Mouse (Mus musculus) right cerebral cortex, postnatal 4 days (tissue): Measurements from ENCODE around the gene Tmem120b.

Experiments used
- DNase-seq: peaks from one replicate; pipeline ENCODE4 v3.0.0-alpha.2; 2022

Tmem120b gene

GRCm38 (mm10) chr5:123142161-123143157, 74.2 kb downstream of the Tmem120b start, which contains the start of gene Setd1b:
Gene Setd1b, plus strand, starts transcription at chr5:123142193.
- DNase-seq, result no peak

- DNase-seq, result no peak
Observed at GRCm38 (mm10) chr5:123143251-123143970, 75.2 kb downstream of the Tmem120b start.

- DNase-seq, result no peak
Observed at GRCm38 (mm10) chr5:123143971-123144745, 75.9 kb downstream of the Tmem120b start.

DNA sequence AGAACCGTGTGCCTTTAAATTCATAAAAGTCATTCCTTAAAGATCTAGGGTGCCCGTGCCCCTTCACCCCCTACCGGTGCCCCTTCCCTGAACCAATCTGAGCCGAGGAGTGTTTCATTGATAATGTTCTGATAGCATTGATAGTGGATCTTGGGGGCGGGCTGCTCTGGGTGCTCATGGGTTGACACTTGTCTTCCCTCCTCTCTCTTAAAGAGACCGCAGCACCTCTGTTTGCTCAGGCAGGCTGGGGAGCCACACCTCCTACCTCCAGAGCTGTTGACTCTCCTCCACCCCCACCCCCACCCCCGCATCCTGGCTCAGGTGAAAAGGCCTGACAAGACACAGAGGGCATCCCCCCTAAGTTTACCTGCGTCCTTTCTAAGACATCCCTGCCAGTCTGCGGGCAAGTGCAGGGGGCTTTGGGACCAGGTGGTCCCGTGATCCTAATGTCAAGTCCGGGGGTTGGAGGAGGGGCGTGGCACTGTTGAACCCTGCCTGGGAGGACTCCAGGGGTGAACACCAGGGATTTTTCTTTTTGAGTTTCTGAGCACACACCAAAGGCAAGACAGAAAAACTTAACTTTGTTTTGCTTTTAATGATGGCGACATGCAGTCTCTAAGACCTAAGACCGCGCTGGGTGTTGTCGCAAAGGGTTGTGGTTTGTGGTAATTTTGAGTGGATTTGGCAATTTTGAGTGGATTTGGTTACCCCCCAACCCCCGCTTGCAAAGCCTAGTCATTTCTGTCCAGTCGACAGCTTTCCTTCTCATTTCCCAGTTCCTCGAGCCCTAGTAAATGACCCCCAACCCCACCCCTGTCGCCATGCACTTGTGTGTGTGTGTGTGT, 76.8 kb downstream of the Tmem120b start:
- no peak for DNase-seq

DNA sequence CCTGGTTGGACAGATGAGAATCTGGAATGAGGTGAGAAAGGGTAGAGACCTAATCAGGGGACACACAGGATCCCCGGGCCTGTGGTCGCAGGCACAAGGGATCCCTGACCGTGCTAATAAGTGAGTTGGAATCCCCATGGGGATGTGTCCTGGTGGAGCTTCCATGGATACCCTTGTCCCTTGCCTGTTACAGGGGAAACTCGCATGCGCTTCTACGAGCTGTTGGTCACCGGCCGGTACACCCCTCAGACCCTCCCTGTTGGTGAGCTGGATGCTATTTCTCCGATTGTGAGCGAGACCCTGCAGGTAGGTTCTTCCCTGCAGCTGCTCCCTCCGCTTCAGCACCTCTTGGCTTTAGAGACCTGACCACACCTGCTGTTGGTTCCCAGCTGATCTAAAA, 78.1 kb downstream of the Tmem120b start:
- DNase-seq, result no peak

DNA sequence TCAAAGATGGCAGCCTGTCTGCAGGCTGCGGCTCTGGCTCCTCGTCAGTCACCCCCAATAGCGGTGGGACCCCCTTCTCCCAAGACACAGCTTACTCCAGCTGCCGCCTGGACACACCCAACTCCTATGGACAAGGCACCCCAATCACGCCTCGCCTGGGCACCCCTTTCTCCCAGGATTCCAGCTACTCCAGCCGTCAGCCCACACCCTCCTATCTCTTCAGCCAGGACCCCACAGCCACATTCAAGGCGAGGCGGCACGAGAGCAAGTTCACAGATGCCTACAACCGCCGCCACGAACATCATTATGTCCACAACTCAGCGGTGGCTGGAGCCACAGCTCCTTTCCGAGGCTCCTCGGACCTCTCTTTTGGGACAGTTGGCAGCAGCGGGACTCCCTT, 79.4 kb downstream of the Tmem120b start:
- DNase-seq, result no peak

DNA sequence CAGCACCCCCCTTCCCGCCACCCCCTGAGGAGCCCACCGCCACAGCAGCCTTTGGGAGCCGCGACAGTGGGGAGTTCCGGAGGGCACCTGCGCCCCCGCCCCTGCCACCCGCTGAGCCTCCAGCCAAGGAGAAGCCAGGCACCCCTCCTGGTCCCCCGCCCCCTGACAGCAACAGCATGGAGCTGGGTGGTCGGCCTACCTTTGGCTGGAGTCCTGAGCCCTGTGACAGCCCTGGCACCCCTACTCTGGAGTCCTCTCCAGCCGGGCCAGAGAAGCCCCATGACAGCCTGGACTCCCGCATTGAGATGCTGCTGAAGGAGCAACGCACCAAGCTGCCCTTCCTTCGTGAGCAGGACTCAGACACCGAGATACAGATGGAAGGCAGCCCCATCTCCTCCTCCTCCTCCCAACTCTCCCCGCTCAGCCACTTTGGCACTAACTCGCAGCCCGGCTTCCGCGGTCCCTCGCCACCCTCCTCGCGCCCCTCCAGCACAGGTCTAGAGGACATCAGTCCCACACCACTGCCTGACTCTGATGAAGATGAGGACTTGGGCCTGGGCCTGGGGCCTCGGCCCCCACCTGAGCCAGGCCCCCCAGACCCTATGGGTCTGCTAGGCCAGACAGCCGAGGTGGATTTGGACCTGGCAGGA, 80.0 kb downstream of the Tmem120b start:
- DNase-seq, result no peak

DNA sequence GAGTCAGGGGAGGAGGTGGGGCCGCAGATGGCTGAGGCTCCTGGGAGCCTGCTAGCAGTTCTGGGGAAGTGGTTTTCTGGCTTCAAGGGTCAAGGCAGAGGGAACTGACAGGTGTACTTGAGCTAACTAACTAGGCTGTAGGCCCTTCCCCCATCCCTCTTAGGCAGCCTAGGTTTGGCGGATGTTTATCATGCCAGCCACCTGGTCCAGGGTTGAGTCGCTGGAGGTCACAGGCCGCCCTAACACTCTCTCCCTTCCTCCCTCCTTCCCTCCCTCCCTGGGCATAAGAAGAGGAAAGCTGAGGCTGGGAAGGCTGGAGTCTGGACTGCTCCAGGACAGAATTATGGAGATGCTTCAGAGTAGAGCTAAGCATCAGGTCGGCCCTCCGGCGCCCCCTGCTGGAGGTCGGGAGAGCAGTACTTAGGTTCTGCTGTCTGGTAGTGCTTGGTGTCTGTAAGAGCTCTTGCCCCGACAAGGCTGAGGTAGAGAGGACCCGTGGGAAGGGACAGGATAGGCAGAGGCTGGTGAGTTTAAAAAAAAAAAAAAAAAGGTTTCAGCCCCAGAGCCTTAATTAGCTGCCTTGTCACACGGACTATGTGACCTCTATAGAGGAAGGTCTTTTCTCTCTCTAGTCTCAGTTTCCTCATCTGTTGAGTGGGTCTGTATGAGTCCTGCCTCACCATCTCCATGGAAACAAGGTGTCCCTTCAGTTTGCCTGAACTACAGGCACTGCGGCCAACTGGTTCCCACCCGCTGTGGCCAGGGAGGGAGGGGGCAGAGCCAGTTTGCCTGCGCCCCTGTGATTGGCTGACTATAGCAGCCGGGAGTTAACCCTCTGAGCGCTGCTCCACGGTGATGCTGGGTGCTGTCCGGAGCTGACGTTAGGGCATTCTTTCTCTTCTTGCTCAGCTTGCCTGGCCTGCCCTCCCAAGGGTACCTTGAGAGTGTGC, 81.5 kb downstream of the Tmem120b start:
- peak; percentile 96 for DNase-seq

- DNase-seq, result no peak
Observed at GRCm38 (mm10) chr5:123150641-123151040, 82.4 kb downstream of the Tmem120b start.

DNA sequence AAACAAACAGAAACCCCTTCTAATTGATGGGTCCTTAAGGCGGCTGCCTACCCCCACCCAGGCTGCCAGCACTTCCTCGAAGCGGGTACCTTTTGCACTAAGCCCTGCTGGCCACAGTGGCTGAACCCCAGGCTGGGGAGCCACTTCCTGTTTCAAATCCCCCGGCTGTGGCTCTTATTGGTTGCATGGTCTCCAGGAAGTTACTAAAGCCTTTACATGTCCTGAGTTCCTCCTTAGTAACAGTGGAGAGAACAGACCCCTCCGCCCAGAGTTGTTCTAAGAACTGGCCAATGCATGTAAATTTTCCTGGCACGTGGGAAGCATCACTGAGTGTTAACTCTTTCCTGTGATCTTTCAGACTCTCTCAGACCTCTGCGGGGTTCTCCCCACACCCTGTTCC, 82.9 kb downstream of the Tmem120b start:
- DNase-seq, result no peak

DNA sequence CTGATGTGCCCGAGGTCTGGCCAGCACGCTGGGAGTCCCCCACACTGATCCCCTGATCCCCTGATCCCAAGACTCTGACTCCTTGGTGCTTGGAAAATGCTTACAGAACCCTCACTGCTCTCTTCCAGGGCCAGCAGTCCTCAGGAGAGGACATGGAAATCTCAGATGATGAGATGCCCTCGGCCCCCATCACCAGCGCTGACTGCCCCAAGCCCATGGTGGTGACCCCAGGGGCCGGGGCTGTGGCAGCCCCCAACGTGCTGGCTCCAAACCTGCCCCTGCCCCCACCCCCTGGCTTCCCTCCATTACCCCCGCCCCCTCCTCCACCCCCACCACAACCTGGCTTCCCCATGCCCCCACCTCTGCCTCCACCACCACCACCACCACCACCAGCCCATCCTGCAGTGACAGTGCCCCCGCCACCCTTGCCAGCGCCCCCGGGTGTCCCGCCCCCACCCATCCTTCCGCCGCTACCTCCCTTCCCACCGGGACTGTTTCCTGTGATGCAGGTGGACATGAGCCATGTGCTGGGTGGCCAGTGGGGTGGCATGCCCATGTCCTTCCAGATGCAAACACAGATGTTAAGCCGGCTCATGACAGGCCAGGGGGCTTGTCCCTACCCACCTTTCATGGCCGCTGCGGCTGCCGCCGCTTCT, 83.6 kb downstream of the Tmem120b start:
- no peak for DNase-seq

- no peak for DNase-seq
Observed at GRCm38 (mm10) chr5:123152901-123153300, 84.7 kb downstream of the Tmem120b start.

- DNase-seq, result peak; percentile 66
Observed at GRCm38 (mm10) chr5:123155425-123155824, 87.2 kb downstream of the Tmem120b start.

GRCm38 (mm10) chr5:123156763-123157162, 88.5 kb downstream of the Tmem120b start:
- no peak for DNase-seq

DNA sequence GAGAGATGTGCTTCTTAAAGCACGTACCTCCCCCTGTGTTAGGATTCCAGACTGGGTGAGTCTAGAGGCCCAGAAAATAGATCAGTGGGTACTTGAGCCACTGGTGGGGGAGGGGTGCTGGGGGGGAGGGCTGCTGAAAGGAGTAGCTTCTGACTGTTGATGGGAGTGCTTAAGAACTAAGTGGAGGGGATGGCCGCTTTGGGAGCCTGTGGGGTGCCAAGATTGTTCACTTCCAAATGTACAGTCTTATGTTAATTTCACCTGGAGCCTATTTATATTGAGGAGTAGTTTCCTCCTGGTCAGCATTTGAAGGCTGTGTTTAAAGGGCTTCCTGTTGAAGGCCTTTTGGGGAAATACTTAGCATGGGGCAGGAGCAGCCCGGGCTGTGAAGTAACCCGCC, 89.8 kb downstream of the Tmem120b start:
- DNase-seq, result no peak

- no peak for DNase-seq
Observed at GRCm38 (mm10) chr5:123159446-123159845, 91.2 kb downstream of the Tmem120b start.

- no peak for DNase-seq
Observed at GRCm38 (mm10) chr5:123159866-123160265, 91.7 kb downstream of the Tmem120b start.

DNA sequence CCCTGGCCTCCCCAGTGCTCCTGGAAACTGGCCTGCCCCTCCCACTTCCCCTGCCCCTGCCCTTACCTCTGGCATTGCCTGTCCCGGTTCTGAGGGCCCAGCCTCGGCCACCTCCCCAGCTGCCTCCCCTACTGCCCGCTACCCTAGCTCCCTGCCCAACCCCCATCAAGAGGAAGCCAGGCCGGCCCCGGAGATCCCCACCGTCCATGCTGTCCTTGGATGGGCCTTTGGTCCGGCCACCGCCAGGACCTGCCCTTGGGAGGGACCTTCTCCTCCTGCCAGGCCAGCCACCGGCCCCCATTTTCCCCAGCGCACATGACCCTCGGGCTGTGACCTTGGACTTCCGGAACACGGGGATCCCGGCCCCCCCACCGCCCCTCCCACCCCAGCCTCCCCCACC, 92.1 kb downstream of the Tmem120b start:
- DNase-seq, result no peak

DNA sequence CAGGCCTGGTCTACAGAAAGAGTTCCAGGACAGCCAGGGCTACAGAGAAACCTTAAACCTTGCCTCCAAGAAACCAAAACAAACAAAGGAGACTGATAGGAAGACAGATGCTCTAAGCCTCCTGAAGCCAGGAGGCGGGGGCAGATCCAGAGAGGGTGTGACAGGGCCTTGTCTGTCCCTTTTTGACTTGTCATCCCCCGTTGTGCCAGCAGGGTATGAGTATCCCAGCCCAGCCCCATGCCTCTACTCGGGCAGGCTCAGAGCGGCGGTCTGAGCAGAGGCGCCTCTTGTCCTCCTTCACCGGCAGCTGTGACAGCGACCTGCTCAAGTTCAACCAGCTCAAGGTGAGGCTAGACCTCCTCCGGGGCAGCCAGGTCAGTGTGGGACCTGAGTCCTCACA, 94.7 kb downstream of the Tmem120b start:
- DNase-seq, result no peak

DNA sequence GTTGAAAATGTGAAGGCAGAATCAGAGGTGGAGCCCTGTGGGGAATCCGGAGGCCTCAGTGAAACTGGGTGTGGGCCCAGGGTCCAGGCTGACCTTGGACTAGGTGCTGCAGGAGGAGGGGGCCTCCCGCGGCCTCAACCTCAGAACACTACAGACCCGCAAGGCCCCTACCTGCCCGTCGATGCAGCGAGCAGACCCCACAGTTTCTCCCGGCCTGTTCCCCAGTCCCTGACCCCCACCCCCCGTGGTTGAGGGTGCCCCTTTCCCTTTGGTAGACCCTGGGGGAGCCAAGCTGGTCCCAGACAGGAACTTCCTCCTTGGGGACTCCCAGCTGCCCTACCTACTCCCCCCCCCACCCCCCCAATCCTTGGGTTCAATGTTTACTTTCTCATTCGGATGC, 98.2 kb downstream of the Tmem120b start:
- no peak for DNase-seq
